Mouse (Mus musculus) intestine, embryonic 16.5 days (tissue): ENCODE data around the gene Zfand2b. TPM values are rescaled to one million over a fixed set of nuclear protein-coding genes. Genes with fewer than 3 reads are reported as not detected.
A peak's percentile ranks its signal among the peaks of the same experiment; 100 is the strongest.

ENCODE experiments used
- ATAC-seq: fragments of 200-750 bp; cut with Nextera tagmentation; 2 replicates; pipeline ENCODE4 v1.8.0; 2017; ENCODE audit warnings: moderate TSS enrichment, moderate library complexity
- H3K27ac ChIP-seq: fragments of 300-500 bp; sonication (generic); 2 replicates; pipeline ENCODE4 v1.5.1; 2014; ENCODE audit warnings: mild to moderate bottlenecking, low read length
- H3K27me3 ChIP-seq: fragments of 300-500 bp; sonication (generic); replicated peaks from 2 replicates; pipeline ENCODE4 v1.6.1; 2014; ENCODE audit warnings: low read length, control low read depth, mixed read lengths; ENCODE audit not compliant: control insufficient read depth, insufficient read depth
- H3K36me3 ChIP-seq: fragments of 300-500 bp; sonication (generic); 2 replicates; pipeline ENCODE4 v1.6.1; 2014; ENCODE audit warnings: low read length, control low read depth; ENCODE audit not compliant: control insufficient read depth, insufficient read depth
- H3K4me1 ChIP-seq: fragments of 300-500 bp; sonication (generic); 2 replicates; pipeline ENCODE4 v1.6.1; 2014; ENCODE audit warnings: low read length, control low read depth, mixed read lengths; ENCODE audit not compliant: control insufficient read depth, insufficient read depth
- H3K4me2 ChIP-seq: fragments of 300-500 bp; sonication (generic); 2 replicates; pipeline ENCODE4 v1.6.1; 2014; ENCODE audit warnings: low read depth, low read length, control low read depth
- H3K4me3 ChIP-seq: fragments of 300-500 bp; sonication (generic); 2 replicates; pipeline ENCODE4 v1.5.1; 2014; ENCODE audit warnings: mild to moderate bottlenecking, low read length
- H3K9ac ChIP-seq: fragments of 300-500 bp; sonication (generic); 2 replicates; pipeline ENCODE4 v1.6.1; 2014; ENCODE audit warnings: low read depth, low read length
- H3K9me3 ChIP-seq: fragments of 300-500 bp; sonication (generic); 2 replicates; pipeline ENCODE4 v1.6.1; 2016; ENCODE audit warnings: low read length, control low read depth; ENCODE audit not compliant: control insufficient read depth
- WGBS: fragments of 180-500 bp; shearing (Covaris S2); extraction: QIAGEN DNeasy Blood & Tissue Kit; methylation state at CpG from one replicate; pipeline ENCODE4 v1.1.7; 2014; 5-methylcytosine and 5-hydroxymethylcytosine counted together
- polyA plus RNA-seq: library from polyadenylated mRNA; unstranded; fragments of >200 nt; fragmentation: Nextera tagmentation; extraction: Ambion mirVana; gene quantifications from 2 replicates; pipeline ENCODE4 v1.2.1, GENCODE M21; 2015

The Zfand2b gene
- polyA plus RNA-seq, 1 experiment from 2014 or later, result 53.2 TPM

DNA sequence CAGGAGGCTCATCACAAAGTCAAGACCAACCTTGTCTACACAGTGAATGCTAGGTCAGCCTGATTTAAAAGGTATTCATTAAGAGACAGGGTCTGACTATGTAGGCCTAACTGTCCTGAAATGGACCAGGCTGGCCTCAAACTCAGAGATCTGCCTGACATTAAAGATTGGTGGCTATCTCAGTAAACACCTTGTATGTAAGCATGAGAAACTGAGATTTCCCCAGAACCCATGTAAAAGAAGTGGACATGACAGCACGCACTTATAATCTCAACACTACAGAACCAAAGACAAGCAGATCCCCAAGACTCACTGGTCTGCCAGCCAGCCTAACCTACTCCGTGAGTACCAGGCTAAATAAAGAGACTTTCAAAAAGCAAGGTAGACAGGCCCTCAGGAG, 30.0 kb upstream of the Zfand2b start:
- Histone ChIP-seq H3K27ac (no peak overlapping the region), H3K9ac (no peak overlapping the region), H3K36me3 (peaks cover 21% of the 10 kb centered on the region), H3K4me3 (no peak overlapping the region), H3K4me2 (no peak overlapping the region), H3K4me1 (0 out of 2 replicates have a peak, but pooled peaks cover 3% of the 10 kb centered on the region), H3K9me3 (no peaks in the 10 kb centered on the region), H3K27me3 (no peaks in the 10 kb centered on the region)
- no peak for ATAC-seq
- WGBS, result 90% methylated on average over 2 of the region's 2 CpGs

DNA sequence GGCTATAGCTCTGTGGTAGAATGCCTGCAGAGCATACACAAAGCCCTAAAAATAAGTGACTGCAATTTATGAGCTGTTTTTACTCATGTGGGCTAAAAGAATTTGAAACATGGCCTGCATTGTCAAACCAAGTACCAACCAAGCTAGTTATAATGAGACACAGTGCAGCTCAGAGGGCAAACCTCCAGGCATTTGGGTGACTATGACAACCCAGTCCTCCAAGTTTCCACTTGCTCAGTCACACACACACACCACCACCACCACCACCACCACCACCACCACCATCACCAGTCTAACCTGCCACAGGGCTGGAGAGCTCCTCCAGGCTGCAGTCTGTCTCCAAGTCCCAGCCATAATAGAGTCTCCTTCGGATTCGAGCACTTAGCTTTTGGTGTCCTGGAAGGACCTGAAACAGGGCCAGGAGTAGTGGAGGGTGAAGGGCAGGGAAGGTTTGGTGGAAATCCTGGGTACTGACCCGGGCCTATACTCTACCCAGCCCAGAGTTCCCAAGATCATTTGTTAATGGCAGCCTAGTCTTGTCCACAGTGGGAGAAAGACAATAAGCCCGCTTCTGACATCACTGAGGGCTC, 27.8 kb upstream of the Zfand2b start:
- 59% methylated on average over 4 of the region's 4 CpGs for WGBS

DNA sequence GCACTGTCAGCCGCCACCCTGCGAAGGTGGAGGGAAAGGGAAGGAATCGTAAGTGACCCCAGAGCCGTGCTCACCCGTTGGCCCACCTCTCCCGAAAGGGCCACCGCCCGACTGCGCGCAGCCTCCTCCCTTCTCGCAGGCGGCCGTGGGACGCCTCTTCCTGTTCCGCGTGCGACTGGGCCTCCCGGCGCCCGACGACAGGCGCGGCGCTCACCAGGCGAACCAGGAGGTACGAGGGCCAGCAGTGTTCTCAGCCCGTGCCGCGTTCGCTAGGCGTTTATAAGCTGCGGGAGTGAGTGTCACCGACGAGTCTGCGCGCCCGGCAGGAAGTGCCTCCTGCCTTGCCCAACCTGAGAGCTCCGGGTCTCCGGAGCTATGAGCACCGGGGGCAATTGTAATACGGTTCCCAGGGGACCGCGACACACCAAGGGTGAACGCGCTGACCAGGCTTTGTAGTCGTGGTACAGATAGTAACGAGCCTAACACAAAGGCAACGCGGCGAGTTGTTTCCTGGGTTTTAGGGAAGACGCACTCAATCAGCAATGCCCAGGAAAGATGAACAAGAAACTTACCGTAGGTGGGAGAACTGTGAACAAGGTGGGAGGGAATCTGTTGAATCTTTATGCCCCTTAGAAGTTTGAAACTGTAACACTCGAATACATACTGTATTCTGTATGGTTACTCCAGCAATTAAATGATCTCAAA, 26.8 kb upstream of the Zfand2b start:
- peaks cover 8% of the 10 kb centered on the region; the same call in 1 of the 2 replicates for H3K4me1 ChIP-seq
- peak overlapping the region; percentile 97 for H3K27ac ChIP-seq
- H3K4me2 ChIP-seq, result peak overlapping the region; percentile 71
- peak overlapping the region; percentile 77 for H3K4me3 ChIP-seq
- no peaks in the 10 kb centered on the region for H3K9me3 ChIP-seq
- H3K9ac ChIP-seq, result peak overlapping the region; percentile 93
- no peaks in the 10 kb centered on the region for H3K27me3 ChIP-seq
- ATAC-seq, result peak; percentile 62
- peaks cover 16% of the 10 kb centered on the region for H3K36me3 ChIP-seq
- WGBS, result 0% methylated on average over 53 of the region's 53 CpGs

More for the DNA sequence above, 27.8 kb upstream of the Zfand2b start:
- no peaks in the 10 kb centered on the region for H3K27me3 ChIP-seq
- no peak for ATAC-seq
- H3K4me1 ChIP-seq, result peaks cover 8% of the 10 kb centered on the region; the same call in 1 of the 2 replicates
- peak overlapping the region; percentile 77 for H3K4me3 ChIP-seq
- peak overlapping the region; percentile 97 for H3K27ac ChIP-seq
- peak overlapping the region; percentile 71 for H3K4me2 ChIP-seq
- H3K9ac ChIP-seq, result peak overlapping the region; percentile 93
- H3K36me3 ChIP-seq, result peaks cover 21% of the 10 kb centered on the region
- no peaks in the 10 kb centered on the region for H3K9me3 ChIP-seq

DNA sequence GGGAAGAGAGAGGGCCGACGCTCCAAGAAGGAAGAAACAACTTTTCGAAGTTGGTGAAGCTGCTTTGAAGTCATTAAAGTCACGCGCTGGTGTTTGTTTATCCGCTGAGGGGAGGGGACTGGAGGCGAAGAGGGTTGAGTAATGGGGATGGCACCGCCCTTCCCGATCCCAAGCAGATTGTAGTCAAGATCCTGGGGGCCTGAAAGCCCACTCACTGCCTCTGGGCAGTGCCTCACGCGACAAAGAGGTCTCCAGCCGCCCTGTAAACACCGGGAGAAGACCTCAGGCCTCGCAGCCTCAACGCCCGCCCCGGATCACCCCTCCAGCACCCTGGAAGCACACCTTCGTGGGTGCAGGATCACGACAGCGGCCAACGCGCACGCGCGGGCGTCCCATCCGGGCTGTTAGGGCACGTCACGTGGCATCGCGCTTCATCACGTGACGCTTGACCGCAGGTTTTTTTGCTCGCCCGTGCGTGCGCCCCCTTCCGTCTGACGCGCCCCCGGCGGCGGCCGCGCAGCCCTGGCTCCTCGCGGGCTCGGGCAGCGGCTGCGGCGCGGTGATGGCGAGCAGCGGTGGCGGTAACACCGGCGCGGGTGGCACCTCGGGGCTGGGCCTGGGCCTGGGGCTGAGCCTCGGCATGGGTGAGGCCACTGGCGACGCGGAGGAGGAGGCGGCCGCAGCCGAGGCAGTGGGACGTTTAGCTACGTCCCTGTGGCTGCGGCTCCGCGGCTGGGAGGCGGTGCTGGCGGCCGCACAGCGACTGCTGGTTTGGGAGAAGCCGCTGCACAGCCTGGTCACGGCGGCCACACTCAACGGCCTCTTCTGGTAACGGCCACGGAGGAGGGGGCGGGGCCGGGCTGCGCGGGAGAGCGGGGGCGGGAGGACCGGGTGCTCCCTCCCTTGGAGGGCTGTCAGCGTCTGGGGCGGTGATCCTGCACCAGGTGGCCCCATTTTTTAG, 25.9 kb upstream of the Zfand2b start, which contains the start of the genes Cnppd1 and Retreg2:
TSS of gene Cnppd1 (minus strand) at position 411 of the 961 bp plus-strand sequence.
TSS of gene Retreg2 (plus strand) at position 478 of the 961 bp plus-strand sequence.
- H3K27me3 ChIP-seq, result no peaks in the 10 kb centered on the region
- no peaks in the 10 kb centered on the region for H3K9me3 ChIP-seq
- H3K4me3 ChIP-seq, result peak within 1 kb of the TSS; percentile 77
- under 1% methylated on average over 91 of the region's 91 CpGs for WGBS
- H3K4me2 ChIP-seq, result peak within 1 kb of the TSS; percentile 71
- ATAC-seq, result peak; percentile 89
- H3K27ac ChIP-seq, result peak within 1 kb of the TSS; percentile 97
- peaks cover 17% of the 10 kb centered on the region for H3K36me3 ChIP-seq
- H3K9ac ChIP-seq, result peak within 1 kb of the TSS; percentile 93
- peaks cover 8% of the 10 kb centered on the region; the same call in 1 of the 2 replicates for H3K4me1 ChIP-seq

DNA sequence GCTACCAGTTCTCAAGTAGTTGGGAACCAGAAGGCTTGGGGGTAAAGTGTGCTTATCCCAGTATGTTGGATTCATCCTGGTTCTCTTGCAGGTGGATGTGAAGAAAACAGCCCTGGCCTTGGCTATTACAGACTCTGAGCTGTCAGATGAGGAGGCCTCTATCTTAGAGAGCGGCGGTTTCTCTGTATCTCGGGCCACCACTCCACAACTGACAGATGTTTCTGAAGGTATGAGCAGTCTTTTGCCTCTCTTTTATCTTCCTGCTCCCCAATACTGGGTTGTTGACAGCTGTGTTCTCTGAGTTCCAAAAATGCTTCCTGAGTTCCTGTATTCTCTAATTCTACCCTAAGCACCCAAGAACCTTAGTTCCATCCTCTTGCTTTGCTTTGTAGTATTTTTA, 22.9 kb upstream of the Zfand2b start:
- ATAC-seq, result no peak
- Histone ChIP-seq H3K27ac (no peak overlapping the region), H3K36me3 (peaks cover 21% of the 10 kb centered on the region), H3K27me3 (no peaks in the 10 kb centered on the region), H3K9ac (no peak overlapping the region), H3K4me2 (no peak overlapping the region), H3K4me3 (no peak overlapping the region), H3K4me1 (peaks cover 8% of the 10 kb centered on the region; the same call in 1 of the 2 replicates), H3K9me3 (no peaks in the 10 kb centered on the region)
- 90% methylated on average over 3 of the region's 3 CpGs for WGBS

DNA sequence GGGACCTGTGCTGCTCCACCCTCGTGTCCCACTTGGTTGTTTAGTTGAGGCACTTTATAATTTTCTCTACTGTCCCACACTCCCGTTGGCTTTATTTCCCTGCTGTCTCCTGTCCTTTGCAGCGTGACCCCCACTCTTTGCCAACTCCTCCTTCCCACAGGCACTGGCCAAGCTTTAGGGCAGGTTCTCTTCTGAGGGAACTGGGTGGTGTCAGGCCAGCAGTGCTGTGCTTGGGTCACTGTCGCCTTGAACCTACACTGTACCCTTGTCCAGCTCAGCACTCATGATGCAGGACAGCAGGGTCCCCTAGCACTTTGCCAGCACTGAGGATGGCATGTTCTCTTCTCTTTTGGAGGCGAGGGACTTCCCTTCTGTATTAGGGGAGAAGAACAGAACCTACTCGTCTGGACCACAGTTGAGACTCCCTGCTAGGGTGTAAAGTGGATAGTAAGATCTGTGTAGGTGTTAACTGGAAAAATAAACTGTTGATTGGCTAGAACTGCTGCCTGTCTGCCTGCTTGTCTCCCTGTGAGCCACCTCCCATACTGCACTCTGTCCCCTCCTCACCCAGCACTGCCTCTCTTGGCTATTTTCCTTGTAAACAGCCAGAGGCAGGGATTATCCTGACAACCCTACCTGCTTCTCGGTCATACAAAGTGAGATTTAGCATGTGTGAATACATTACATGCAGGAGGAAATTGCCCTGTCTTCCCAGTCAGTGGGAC, 20.9 kb upstream of the Zfand2b start:
- no peak overlapping the region for H3K27ac ChIP-seq
- ATAC-seq, result no peak
- no peaks in the 10 kb centered on the region for H3K27me3 ChIP-seq
- no peaks in the 10 kb centered on the region for H3K9me3 ChIP-seq
- H3K4me3 ChIP-seq, result no peak overlapping the region
- 81% methylated on average over 7 of the region's 7 CpGs for WGBS
- no peak overlapping the region for H3K4me2 ChIP-seq
- peaks cover 21% of the 10 kb centered on the region for H3K36me3 ChIP-seq
- H3K9ac ChIP-seq, result no peak overlapping the region
- peaks cover 8% of the 10 kb centered on the region; the same call in 1 of the 2 replicates for H3K4me1 ChIP-seq

DNA sequence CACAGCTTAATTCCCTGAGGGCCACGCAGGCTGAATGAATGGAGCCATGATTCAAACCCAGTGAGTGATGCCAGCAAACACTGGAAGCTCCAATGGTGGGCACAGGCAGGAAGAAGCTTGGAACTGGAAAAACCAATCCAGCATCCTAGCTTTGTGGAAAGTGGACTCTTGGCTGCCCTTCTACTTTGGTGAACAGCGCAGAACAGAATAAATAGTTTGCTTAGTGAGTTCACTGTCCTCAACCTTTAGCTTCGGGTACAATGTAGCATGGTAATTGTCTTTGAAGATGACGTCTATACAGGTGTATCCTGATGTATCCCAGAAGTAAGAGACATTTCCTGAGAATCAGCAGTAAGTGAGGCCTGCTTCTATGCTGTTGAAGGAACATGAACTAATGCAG, 19.7 kb upstream of the Zfand2b start:
- H3K4me3 ChIP-seq, result no peak overlapping the region
- peaks cover 21% of the 10 kb centered on the region for H3K36me3 ChIP-seq
- WGBS, result 87% methylated on average over 4 of the region's 4 CpGs
- peaks cover 5% of the 10 kb centered on the region; the same call in 1 of the 2 replicates for H3K4me1 ChIP-seq
- no peak overlapping the region for H3K4me2 ChIP-seq
- no peak for ATAC-seq
- H3K27ac ChIP-seq, result no peak overlapping the region
- H3K9ac ChIP-seq, result no peak overlapping the region
- no peaks in the 10 kb centered on the region for H3K27me3 ChIP-seq
- H3K9me3 ChIP-seq, result no peaks in the 10 kb centered on the region

DNA sequence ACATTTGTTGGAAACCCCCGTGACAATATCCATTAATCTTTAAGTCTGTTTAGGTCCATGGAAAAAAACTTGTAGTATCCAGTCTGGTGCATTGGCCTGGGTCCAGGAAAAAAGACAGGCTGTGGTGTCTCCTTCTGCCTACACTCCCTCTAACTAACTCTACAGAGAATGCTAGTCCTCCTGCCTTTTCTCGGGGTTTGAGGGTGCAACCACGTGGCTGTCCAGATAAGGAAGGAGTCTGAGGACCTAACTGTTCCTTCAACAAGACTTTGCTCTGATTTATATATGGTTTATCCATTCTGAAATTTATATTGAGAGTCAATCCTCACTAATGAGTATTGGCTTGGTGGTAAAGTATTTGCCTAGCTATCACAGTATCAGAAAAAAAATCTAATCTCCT, 12.6 kb upstream of the Zfand2b start:
- Histone ChIP-seq H3K4me1 (no peaks in the 10 kb centered on the region), H3K4me3 (no peak overlapping the region), H3K27ac (no peak overlapping the region), H3K9ac (no peak overlapping the region), H3K36me3 (no peaks in the 10 kb centered on the region), H3K4me2 (no peak overlapping the region), H3K9me3 (no peaks in the 10 kb centered on the region), H3K27me3 (no peaks in the 10 kb centered on the region)
- 41% methylated on average over 3 of the region's 3 CpGs for WGBS
- ATAC-seq, result no peak
